Mouse (Mus musculus): Measurements from ENCODE around the gene Sema3g.

Gene Sema3g

DNA sequence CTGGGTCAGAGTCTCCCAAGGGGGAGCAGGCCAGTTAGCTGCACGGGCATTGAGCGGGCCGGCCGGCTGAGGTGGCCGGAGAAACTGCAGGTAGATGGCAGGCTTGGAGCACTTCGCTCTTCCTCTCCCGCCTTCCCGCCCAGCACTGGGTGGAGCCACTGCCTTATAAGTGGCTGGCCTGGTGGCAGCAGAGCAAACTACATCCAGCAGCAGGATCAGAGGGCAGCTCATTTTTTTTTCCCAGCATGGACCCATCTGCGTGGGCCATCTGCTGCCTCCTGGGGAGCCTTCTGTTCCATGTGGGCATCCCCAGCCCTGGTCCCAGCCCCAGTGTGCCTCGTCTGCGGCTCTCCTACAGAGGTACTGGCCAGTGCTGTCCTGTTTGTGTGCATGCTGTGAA, at the start of gene Sema3g:
Sema3g (plus strand) TSS at position 195 of the 400 bp plus-strand sequence.
- peak; percentile 81 to 83 for DNase-seq

DNA sequence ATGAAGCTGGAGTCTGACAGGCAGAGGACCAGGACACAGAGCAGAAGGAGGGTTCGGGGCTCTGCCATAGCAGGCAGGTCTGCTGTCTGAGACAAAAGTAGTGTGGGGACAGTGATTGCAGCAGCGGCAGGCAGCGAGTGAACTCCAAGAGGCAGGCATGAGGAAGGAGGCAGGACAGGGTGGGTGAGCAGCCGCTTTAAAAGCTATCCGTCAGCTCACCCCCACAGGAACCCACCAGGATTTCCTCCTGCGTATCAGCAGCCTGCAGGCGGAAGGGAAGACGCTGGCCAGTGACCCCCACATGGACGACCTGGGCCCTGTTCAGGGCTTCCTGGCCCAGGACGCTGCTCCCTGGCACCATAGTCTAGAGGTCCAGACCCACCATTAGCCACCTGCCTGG, 49.2 kb upstream of the Sema3g start, which contains the start of gene Stab1:
Stab1 (minus strand) TSS at position 217 of the 400 bp plus-strand sequence.
- DNase-seq, result peak; percentile 55 to 56

DNA sequence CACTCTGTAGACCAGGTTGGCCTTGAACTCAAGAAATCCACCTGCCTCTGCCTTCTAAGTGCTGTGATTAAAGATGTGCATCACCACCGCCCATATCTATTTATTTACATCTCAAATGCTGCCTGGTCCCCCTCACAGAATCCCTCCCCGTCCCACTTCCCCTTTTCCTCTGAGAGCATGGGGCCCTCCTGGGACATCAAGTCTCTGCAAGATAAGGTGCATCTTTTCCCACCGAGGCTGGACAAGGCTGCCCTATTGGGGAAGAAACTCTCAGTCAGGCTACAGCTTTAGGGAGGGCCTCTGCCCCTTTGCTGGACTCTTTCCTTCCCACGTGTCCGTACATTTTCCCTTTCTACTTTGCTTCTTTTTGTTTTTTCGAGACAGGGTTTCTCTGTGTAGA, 48.2 kb upstream of the Sema3g start:
- no peak for DNase-seq

- DNase-seq, result no peak
Measured at GRCm38 (mm10) chr14:31170963-31171362, 46.7 kb upstream of the Sema3g start.

GRCm38 (mm10) chr14:31171386-31171785, 46.3 kb upstream of the Sema3g start:
- DNase-seq, result no peak

DNA sequence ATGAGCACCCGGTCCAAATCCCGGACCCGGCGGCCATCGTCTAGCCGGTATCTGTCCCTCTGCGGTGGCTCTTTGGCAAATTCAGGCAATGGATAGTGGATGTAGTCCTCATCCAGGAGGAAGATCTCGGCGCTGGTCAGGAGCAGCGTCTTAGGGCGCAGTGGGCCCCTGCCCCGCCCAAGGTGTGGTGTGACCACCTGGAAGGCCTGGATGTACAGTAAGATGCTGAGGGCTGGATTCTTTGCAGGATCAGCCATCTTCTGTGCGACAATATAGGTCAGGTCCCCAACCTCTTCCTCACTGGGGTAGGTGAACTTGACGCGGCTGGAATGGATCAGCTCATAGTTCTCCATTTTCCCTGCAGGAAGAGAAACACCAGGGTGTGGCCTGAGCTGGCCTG, 45.8 kb upstream of the Sema3g start:
- no peak for DNase-seq

DNA sequence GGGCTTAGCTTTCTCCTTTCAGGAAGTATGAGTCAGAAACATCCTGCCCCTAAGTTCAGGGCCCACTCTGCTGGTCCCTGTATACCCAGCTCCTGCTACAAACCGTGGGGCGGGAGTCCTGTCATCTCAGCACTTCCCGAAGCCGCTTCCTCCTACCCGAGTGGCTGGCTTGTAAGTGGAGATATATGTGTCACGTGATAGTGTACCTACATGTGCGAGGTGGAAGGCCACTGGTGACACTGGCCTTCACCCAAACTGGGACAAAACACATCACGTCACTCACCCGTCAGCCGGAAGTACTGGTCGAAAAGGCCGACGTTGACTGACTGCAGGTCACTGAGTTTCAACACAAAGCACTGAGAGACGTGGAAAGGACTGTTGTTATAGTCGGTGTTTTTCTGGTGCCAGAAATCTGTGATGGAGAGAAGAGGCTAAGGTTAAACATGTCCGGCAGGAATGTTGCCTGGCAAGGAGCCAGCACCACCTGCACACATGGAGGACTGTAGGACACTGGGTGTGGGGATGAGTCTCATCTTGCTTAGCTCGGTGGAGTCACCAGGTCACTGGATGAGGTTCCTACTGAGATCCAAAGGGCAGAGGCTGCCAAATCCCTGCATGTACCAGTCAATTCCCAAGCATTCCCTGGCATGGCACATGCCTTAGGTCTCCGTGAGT, 44.7 kb upstream of the Sema3g start:
- DNase-seq, result peak in 1 of 2 experiments; percentile 35

GRCm38 (mm10) chr14:31173537-31173936, 44.1 kb upstream of the Sema3g start:
- DNase-seq, result no peak

DNA sequence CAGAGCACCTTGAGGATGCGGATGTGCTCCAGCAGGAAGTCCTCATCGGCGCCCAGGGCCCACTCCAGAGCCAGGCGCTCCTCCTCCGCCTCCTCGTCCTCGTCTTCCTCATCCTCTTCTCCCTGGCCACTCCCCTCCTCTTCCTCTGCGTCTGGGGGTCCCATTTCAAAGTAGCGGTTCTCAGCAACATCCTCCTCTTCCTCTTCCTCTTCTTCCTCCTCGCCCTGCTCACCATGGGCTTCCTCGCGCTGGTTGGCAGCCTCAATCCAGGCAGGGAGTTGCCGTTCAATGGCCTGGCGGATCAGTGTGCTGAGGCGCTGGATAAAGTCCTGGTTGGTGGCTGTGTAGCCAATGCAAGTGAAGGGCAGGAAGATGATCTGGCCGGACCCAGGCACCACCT, 40.4 kb upstream of the Sema3g start:
- no peak for DNase-seq

GRCm38 (mm10) chr14:31177715-31178114, 39.9 kb upstream of the Sema3g start:
- no peak for DNase-seq

GRCm38 (mm10) chr14:31179677-31180365, 37.8 kb upstream of the Sema3g start:
- DNase-seq, result peak; percentile 81 to 87

- peak in 1 of 2 experiments; percentile 29 for DNase-seq
Measured at GRCm38 (mm10) chr14:31181512-31181911, 36.1 kb upstream of the Sema3g start.

DNA sequence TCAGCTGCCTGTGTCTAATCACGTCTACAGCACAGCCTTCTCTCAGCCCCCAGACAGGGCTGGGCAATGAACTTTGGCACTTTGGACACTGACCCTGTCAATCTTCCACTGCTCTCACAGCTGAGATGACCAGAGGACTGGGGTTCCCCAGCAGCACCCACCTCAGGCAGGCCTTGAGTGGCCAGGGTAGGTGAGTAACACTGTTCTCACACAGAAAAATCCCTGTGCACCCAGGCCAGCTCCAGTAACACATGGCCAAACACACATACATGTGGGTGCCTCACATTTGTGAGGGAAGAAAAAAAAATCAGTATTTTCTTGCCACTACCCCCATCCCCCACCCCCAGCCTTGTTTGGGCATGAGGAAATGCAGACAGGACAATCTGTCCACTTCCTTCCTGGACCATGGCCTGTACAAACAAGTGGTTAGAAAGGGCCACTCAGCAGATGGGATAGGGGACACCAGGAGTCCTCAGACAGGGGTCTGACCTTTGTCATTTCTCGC, 34.8 kb upstream of the Sema3g start:
- DNase-seq, result peak; percentile 73 to 74

DNA sequence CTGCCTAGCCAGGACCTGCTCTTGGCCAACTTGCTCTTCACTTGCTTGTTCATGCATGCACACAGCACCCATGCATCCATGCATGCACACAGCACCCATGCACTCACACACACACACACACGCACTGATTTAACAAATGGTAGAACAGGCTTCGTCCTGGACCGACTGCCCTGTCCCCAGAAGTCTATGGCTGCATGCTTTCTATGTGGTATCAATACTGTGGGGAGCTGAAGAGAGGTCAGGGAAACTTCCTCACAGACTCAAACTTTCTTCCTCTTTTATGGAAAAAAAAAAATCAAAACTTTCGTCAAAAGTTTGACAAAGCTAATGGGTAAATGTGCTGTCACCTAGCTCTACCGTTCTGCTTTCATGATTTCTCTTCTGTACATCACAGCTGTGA, 34.1 kb upstream of the Sema3g start:
- no peak for DNase-seq

GRCm38 (mm10) chr14:31184195-31184594, 33.5 kb upstream of the Sema3g start:
- DNase-seq, result no peak

DNA sequence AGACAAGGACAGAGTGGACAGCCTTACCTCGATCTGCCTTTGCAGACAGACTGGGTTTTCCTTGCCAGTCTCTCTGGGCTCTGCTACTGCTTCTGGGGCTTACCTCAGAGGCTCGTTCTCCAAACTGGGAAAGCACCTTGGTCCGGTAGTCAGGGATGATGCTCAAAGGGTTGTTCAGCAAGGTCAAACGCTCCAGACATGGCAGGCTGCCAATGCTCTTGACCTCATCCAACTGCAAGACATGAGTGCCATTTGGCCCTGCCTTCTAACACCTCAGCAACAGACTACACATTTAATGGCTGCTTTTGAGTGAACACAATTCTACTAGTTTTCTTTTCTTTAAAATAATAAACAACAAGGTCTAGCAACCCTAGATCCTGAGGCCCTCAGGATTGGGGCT, 31.0 kb upstream of the Sema3g start:
- peak; percentile 82 to 84 for DNase-seq

DNA sequence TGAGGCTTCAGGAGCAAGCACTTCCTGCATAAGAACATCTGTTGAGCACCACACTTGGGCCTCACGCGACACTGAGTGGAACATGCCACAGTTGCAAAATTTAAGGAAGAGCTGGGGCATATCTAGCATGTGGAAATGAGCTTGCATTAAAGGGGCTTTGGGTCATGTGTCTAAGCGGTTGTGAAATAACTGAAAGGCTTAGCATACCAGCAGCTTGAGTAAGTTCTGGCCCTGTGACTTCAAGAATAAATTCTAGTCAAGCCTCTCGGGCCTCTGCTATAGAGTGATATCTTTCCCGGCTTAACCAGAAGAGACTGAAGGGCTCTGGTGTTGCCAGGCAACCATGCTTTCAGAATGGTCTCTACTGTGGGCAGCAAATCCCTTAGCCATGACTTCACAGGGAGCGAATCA, 28.9 kb upstream of the Sema3g start:
- DNase-seq, result peak in 1 of 2 experiments; percentile 32

DNA sequence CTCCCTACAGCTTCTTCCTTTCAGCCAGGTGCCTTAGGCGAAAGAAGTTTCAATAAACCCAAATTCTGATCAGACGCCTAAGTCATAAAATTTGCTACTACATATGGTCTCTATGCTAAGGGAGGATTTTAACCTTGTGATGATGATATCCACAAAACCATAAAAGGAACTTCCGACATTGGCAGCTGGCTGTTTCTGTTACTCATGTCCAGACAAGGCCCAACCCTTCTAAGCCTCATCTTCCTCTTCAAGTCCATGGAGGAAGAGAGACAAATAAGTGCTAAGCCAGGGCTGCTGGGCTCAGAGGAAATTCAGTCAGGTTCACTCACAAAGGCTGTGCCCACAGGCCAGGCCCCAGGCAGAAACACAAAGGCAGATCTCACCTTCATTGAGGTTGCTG, 28.3 kb upstream of the Sema3g start:
- DNase-seq, result no peak

GRCm38 (mm10) chr14:31191936-31192335, 25.7 kb upstream of the Sema3g start:
- DNase-seq, result no peak

DNA sequence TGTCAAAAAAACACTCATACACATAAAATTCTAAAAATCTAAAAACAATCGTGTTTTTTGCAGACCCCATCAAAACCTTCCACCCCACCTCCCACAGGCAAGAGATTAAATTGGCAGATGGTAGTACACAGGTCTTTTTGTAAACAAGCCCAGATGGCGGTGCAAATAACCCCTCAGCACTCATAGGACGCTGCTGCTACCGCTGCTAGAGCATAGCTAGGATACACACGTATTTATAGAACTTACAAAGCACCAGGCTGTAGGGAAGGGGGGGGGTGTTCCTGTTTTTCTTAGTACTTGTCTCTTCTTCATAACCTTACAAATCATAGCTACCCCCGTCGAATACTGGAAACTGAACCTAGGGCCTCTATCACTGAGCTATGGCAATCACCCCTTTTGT, 23.9 kb upstream of the Sema3g start:
- no peak for DNase-seq

- no peak for DNase-seq
Measured at GRCm38 (mm10) chr14:31194441-31194840, 23.2 kb upstream of the Sema3g start.

DNA sequence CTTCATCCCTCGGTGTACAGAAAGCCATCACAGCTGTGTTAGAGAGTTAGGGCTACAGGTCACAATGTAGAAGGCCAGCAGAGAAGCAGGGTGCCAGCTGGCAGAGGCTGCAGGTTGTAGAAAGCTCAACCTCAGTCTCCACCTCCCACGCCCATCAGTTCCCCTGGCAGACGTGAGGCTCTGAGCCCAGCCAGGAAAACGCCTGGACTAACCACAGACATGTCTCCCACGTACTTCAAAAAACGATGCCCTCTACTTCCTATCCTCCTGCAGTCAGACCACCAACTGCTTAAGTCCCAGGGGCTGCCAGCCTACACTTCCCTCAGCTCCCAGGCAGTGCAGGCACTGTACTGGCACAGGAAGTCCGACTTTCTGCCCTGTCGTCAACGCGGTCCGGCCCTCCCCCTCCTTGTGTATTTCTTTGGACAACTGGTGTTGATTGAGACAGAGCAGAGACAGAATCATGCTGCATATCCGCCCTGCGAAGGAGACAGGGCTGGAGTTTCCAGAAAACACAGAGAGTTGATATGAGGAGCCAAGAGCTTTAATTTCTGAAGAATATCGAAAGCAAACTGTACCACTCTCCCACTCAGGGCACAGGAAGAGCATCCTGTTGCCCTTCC, 22.7 kb upstream of the Sema3g start:
- peak; percentile 64 to 74 for DNase-seq

DNA sequence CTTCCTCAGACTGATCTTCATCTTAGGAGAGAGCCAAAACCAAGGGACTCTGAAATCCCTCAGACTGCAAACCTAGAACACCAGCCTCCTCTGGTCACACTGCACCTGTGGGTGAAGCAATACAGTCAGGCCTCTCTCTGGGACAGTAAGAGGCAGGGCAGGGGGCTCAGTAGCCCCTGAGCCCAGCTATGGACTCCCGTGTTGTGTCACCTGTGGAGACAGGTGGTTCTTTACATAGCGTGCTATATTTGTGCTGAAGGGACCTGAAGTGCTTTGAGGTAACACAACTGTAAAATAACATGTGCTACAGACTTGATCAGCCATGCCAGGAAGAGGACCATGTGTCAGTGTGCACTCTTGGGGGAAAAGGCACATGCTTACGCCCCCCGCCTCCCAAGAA, 22.1 kb upstream of the Sema3g start:
- DNase-seq, result no peak

GRCm38 (mm10) chr14:31195968-31196367, 21.7 kb upstream of the Sema3g start:
- peak in 1 of 2 experiments; percentile 44 for DNase-seq

All from kidney, adult 8-10 months (tissue).